Comparison of ENCODE assay signal across 9 mouse cellular contexts in the genomic region with DNA sequence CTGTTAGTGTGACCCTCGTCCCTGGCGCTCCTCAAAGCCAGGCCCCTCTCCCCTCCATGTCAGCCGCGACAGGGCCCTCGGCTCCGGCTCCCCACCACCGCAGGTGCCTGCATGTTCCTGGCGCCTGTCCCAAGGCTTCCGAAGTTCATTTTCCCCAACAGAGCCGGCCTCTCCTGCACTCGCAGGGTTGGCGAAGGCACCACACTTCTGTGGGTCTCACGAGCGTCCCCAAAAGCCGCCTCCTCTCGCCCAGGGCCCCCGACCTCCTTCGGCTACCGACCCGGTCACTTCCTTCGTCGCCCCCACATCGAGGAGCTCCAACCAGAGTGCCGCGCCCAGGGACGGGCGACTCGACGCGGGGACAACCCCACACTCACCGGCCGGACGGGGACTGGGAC. TPM values are rescaled to one million over a fixed set of nuclear protein-coding genes. Genes with fewer than 3 reads are reported as not detected.
DNase-seq lines count a peak whose midpoint lies in the region; ATAC-seq and TF ChIP-seq lines count a peak whose summit lies in the region.
"Had no signal": no experiment of that assay in that cellular context is flagged by ENCODE, and none has a peak within 500 bp of the region (broad histone marks: within the 10 kb centered on the region; RNA-seq: fewer than 3 reads in every experiment).

No protein-coding gene starts in this region.

- peak overlapping the region; percentile 91 for H3K4me3 ChIP-seq in heart, embryonic 11.5 days (ENCODE audit: low read depth, low read length)
- peak overlapping the region; percentile 74 to 93 for H3K4me3 ChIP-seq in MEL (ENCODE audit: control insufficient read depth in 1 of 2, insufficient read depth in 1 of 2, low read depth in 2 of 2, low read length in 2 of 2)
- peak overlapping the region; percentile 74 for H3K4me3 ChIP-seq in erythroblast, embryonic 14.5 days (replicated peaks)
- H3K4me3 ChIP-seq in intestine, embryonic 16.5 days (ENCODE audit: low read length) = peak overlapping the region; percentile 76

- no peak for DNase-seq in heart, adult 9 months (ENCODE audit: low spot score in 2 of 2)
- no peak for DNase-seq in MEL (ENCODE audit: low read depth, low spot score)
- DNase-seq in lung, postnatal 36 days = peak; percentile 20
- no peak for DNase-seq in spleen, postnatal 36 days (ENCODE audit: low spot score in 2 of 2)

- H3K4me2 ChIP-seq in heart, embryonic 11.5 days = peak overlapping the region; percentile 98
- peak overlapping the region; percentile 63 for H3K4me2 ChIP-seq in intestine, embryonic 16.5 days (ENCODE audit: low read depth, low read length)

- peaks cover 29% of the 10 kb centered on the region for H3K79me2 ChIP-seq in MEL (ENCODE audit: control insufficient read depth, insufficient read depth, low read length, poor library complexity)

- TF ChIP-seq CTCF in MEL (IDR thresholded peaks at IDR 0.05 in 2 of 3, conservative IDR thresholded peaks at IDR 0.05 in 1 of 3; ENCODE audit: control insufficient read depth in 1 of 3, insufficient read depth in 1 of 3, low read depth in 2 of 3, low read length in 3 of 3, poor library complexity in 1 of 3, severe bottlenecking in 1 of 3) = no peak

- peaks cover 13% of the 10 kb centered on the region for H3K4me1 ChIP-seq in heart, embryonic 11.5 days (ENCODE audit: control insufficient read depth, insufficient read depth, low read length)
- peaks cover 6 to 8% of the 10 kb centered on the region in 2 experiments for H3K4me1 ChIP-seq in MEL (ENCODE audit: control insufficient read depth in 1 of 2, insufficient read depth in 2 of 2, low read length in 2 of 2)
- peaks cover 52% of the 10 kb centered on the region for H3K4me1 ChIP-seq in erythroblast, embryonic 14.5 days (ENCODE audit: control insufficient read depth)
- peaks cover 20% of the 10 kb centered on the region for H3K4me1 ChIP-seq in intestine, embryonic 16.5 days (ENCODE audit: control insufficient read depth, insufficient read depth, low read length)

- H3K36me3 ChIP-seq in heart, embryonic 11.5 days (ENCODE audit: control insufficient read depth, insufficient read depth, low read length) = peaks cover 15% of the 10 kb centered on the region
- peaks cover 3 to 24% of the 10 kb centered on the region in 2 experiments; a peak in 3 of 4 replicates for H3K36me3 ChIP-seq in MEL (ENCODE audit: control insufficient read depth in 1 of 2, insufficient read depth in 2 of 2, low read length in 2 of 2)
- peaks cover 68% of the 10 kb centered on the region for H3K36me3 ChIP-seq in erythroblast, embryonic 14.5 days (ENCODE audit: control insufficient read depth)
- H3K36me3 ChIP-seq in intestine, embryonic 16.5 days (ENCODE audit: control insufficient read depth, insufficient read depth, low read length) = no peaks in the 10 kb centered on the region

- H3K27ac ChIP-seq in heart, embryonic 11.5 days (ENCODE audit: low read depth, low read length) = peak overlapping the region; percentile 55; the same call in 1 of the 2 replicates
- peak overlapping the region; percentile 55 for H3K27ac ChIP-seq in MEL (ENCODE audit: control insufficient read depth, low read depth, low read length)
- H3K27ac ChIP-seq in intestine, embryonic 16.5 days (ENCODE audit: low read length) = peak overlapping the region; percentile 44

- no peak for TF ChIP-seq EP300 in MEL (IDR thresholded peaks at IDR 0.05; ENCODE audit: low read depth in 1 of 2, low read length in 2 of 2)

- WGBS in heart, embryonic 11.5 days (ENCODE audit: insufficient replicate concordance) = under 1% methylated on average over 33 of the region's 33 CpGs
- WGBS in intestine, embryonic 16.5 days = under 1% methylated on average over 33 of the region's 33 CpGs

- TF ChIP-seq RAD21 in MEL (IDR thresholded peaks at IDR 0.05; ENCODE audit: low read depth, low read length) = no peak

- TF ChIP-seq POLR2A in MEL (IDR thresholded peaks at IDR 0.05; ENCODE audit: control insufficient read depth in 1 of 2, insufficient read depth in 1 of 2, low read depth in 1 of 2, low read length in 2 of 2, poor library complexity in 1 of 2) = peak in 1 of 2 experiments; percentile 55; a peak in 1 of 4 replicates

- H3K9ac ChIP-seq in heart, embryonic 11.5 days (ENCODE audit: low read depth, low read length) = peak overlapping the region; percentile 89
- peak overlapping the region; percentile 95 for H3K9ac ChIP-seq in MEL (ENCODE audit: control insufficient read depth, low read depth, low read length, poor library complexity, severe bottlenecking)
- peak overlapping the region; percentile 83 for H3K9ac ChIP-seq in intestine, embryonic 16.5 days (ENCODE audit: low read depth, low read length)

- ATAC-seq in heart, embryonic 11.5 days (replicated peaks; ENCODE audit: insufficient number of reproducible peaks, low FRiP score, low TSS enrichment) = 0 out of 2 replicates have a peak, but pooled peaks have one; percentile 3
- ATAC-seq in intestine, embryonic 16.5 days = peak; percentile 6; the same call in 1 of the 2 replicates
- no peak for ATAC-seq in activated CD4-positive, CD25-positive, alpha-beta regulatory T cell, adult 4 months

- H3K27me3 ChIP-seq in heart, embryonic 11.5 days (ENCODE audit: control insufficient read depth, insufficient read depth, low read length) = no peaks in the 10 kb centered on the region
- H3K27me3 ChIP-seq in MEL (ENCODE audit: control insufficient read depth in 1 of 2, insufficient read depth in 2 of 2, low read length in 2 of 2) = no peaks in the 10 kb centered on the region
- H3K27me3 ChIP-seq in erythroblast, embryonic 14.5 days (ENCODE audit: control insufficient read depth) = no peaks in the 10 kb centered on the region
- H3K27me3 ChIP-seq in intestine, embryonic 16.5 days (replicated peaks; ENCODE audit: control insufficient read depth, insufficient read depth, low read length) = no peaks in the 10 kb centered on the region

- no peaks in the 10 kb centered on the region for H3K9me3 ChIP-seq in heart, embryonic 11.5 days (replicated peaks; ENCODE audit: control insufficient read depth, low read length)
- no peaks in the 10 kb centered on the region for H3K9me3 ChIP-seq in MEL (replicated peaks; ENCODE audit: insufficient read depth, low read length)
- H3K9me3 ChIP-seq in erythroblast, embryonic 14.5 days (ENCODE audit: control insufficient read depth, low read length) = no peaks in the 10 kb centered on the region
- no peaks in the 10 kb centered on the region for H3K9me3 ChIP-seq in intestine, embryonic 16.5 days (ENCODE audit: control insufficient read depth, low read length)

TF ChIP-seq in MEL, 35 proteins besides CTCF, POLR2A, EP300 and RAD21 (continues in another document):
- TF ChIP-seq USF1 (IDR thresholded peaks at IDR 0.05; ENCODE audit: low read depth, low read length) (no peak), POLR2AphosphoS2 (IDR thresholded peaks at IDR 0.05; ENCODE audit: low read length) (0 out of 2 replicates have a peak, but pooled peaks have one; percentile 0), E2F4 (IDR thresholded peaks at IDR 0.05; ENCODE audit: borderline replicate concordance, low read depth, low read length) (no peak), TBP (IDR thresholded peaks at IDR 0.05; ENCODE audit: low read depth, low read length) (no peak)

RNA-seq across cellular contexts. Expression of gene Gpank1, which starts 0.5 kb away (rescaled TPM):
- polyA plus RNA-seq in heart, embryonic 11.5 days (2014; fragmentation: Nextera tagmentation; extraction: Ambion mirVana) = 15.7 and 17.2 TPM in 2 replicates
- 44.7 and 44.9 TPM in 2 replicates for total RNA-seq in MEL (2012; rRNA removed)
- 10 to 100 TPM in 1 of 2 experiments, not detected in 1; 40.4 TPM for polyA plus RNA-seq in MEL (2012; ENCODE audit: insufficient read depth in 1 of 2, insufficient read length in 2 of 2, low read depth in 1 of 2, low replicate concordance in 2 of 2, missing spikeins in 1 of 2)
- 11.0 and 12.4 TPM in 2 replicates for polyA plus RNA-seq in erythroblast, embryonic 14.5 days (2012)
- polyA plus RNA-seq in intestine, embryonic 16.5 days (2015; fragmentation: Nextera tagmentation; extraction: Ambion mirVana) = 16.8 and 21.3 TPM in 2 replicates
- 10 to 100 TPM; 60.4 to 70.2 TPM for polyA plus RNA-seq in activated CD4-positive, CD25-positive, alpha-beta regulatory T cell, adult 4 months (2017; shearing (Covaris generic))

RNA-seq across cellular contexts. Expression of gene Csnk2b, which starts 1.1 kb away (rescaled TPM):
- polyA plus RNA-seq in heart, embryonic 11.5 days (2014; fragmentation: Nextera tagmentation; extraction: Ambion mirVana) = 221 and 222 TPM in 2 replicates
- 193 and 222 TPM in 2 replicates for total RNA-seq in MEL (2012; rRNA removed)
- polyA plus RNA-seq in MEL (2012; ENCODE audit: insufficient read depth in 1 of 2, insufficient read length in 2 of 2, low read depth in 1 of 2, low replicate concordance in 2 of 2, missing spikeins in 1 of 2) = 100 to 1,000 TPM in 1 of 2 experiments, not detected in 1; 607 TPM
- polyA plus RNA-seq in erythroblast, embryonic 14.5 days (2012) = 10.2 and 11.2 TPM in 2 replicates
- polyA plus RNA-seq in intestine, embryonic 16.5 days (2015; fragmentation: Nextera tagmentation; extraction: Ambion mirVana) = 246 and 254 TPM in 2 replicates
- 100 to 1,000 TPM; 274 to 355 TPM for polyA plus RNA-seq in activated CD4-positive, CD25-positive, alpha-beta regulatory T cell, adult 4 months (2017; shearing (Covaris generic))

RNA-seq across cellular contexts. Expression of gene D17H6S53E, which starts 5.4 kb away (rescaled TPM):
- polyA plus RNA-seq in heart, embryonic 11.5 days (2014; fragmentation: Nextera tagmentation; extraction: Ambion mirVana) = 8.4 and 10.8 TPM in 2 replicates
- 9.3 and 13.6 TPM in 2 replicates for total RNA-seq in MEL (2012; rRNA removed)
- polyA plus RNA-seq in MEL (2012; ENCODE audit: insufficient read depth in 1 of 2, insufficient read length in 2 of 2, low read depth in 1 of 2, low replicate concordance in 2 of 2, missing spikeins in 1 of 2) = 10 to 100 TPM in 1 of 2 experiments, not detected in 1; 11.6 TPM
- 0.27 and 0.48 TPM in 2 replicates for polyA plus RNA-seq in erythroblast, embryonic 14.5 days (2012)
- 15.4 and 18.3 TPM in 2 replicates for polyA plus RNA-seq in intestine, embryonic 16.5 days (2015; fragmentation: Nextera tagmentation; extraction: Ambion mirVana)
- 10 to 100 TPM; 22.6 to 26.3 TPM for polyA plus RNA-seq in activated CD4-positive, CD25-positive, alpha-beta regulatory T cell, adult 4 months (2017; shearing (Covaris generic))

RNA-seq across cellular contexts. Expression of gene Ly6g5b, which starts 5.5 kb away (rescaled TPM):
- polyA plus RNA-seq in heart, embryonic 11.5 days (2014; fragmentation: Nextera tagmentation; extraction: Ambion mirVana) = 0.36 and 0.56 TPM in 2 replicates
- 0.49 and 0.65 TPM in 2 replicates for total RNA-seq in MEL (2012; rRNA removed)
- polyA plus RNA-seq in MEL (2012; ENCODE audit: insufficient read depth in 1 of 2, insufficient read length in 2 of 2, low read depth in 1 of 2, low replicate concordance in 2 of 2, missing spikeins in 1 of 2) = 1 to 10 TPM in 1 of 2 experiments, not detected in 1; 1.4 TPM
- polyA plus RNA-seq in erythroblast, embryonic 14.5 days (2012) = 0.03 TPM in 1 of 2 replicates, not detected in the other
- 0.56 and 0.66 TPM in 2 replicates for polyA plus RNA-seq in intestine, embryonic 16.5 days (2015; fragmentation: Nextera tagmentation; extraction: Ambion mirVana)
- polyA plus RNA-seq in activated CD4-positive, CD25-positive, alpha-beta regulatory T cell, adult 4 months (2017; shearing (Covaris generic)) = 1 to 10 TPM; 1.9 to 2.4 TPM

RNA-seq across cellular contexts. Expression of gene Apom, which starts 11.1 kb away (rescaled TPM):
- 2.3 and 12.9 TPM in 2 replicates for polyA plus RNA-seq in heart, embryonic 11.5 days (2014; fragmentation: Nextera tagmentation; extraction: Ambion mirVana)
- 0.15 TPM in 1 of 2 replicates, not detected in the other for total RNA-seq in MEL (2012; rRNA removed)
- under 1 TPM in 1 of 2 experiments, not detected in 1; 0.79 TPM for polyA plus RNA-seq in MEL (2012; ENCODE audit: insufficient read depth in 1 of 2, insufficient read length in 2 of 2, low read depth in 1 of 2, low replicate concordance in 2 of 2, missing spikeins in 1 of 2)
- polyA plus RNA-seq in erythroblast, embryonic 14.5 days (2012) = 0.10 and 0.20 TPM in 2 replicates
- 9.4 and 20.2 TPM in 2 replicates for polyA plus RNA-seq in intestine, embryonic 16.5 days (2015; fragmentation: Nextera tagmentation; extraction: Ambion mirVana)
- not detected for polyA plus RNA-seq in activated CD4-positive, CD25-positive, alpha-beta regulatory T cell, adult 4 months (2017; shearing (Covaris generic))
- total RNA-seq: layer of hippocampus, postnatal 25 days had no signal
